Mouse (Mus musculus) lung, adult 2 months (tissue): ENCODE measurements at regions not wholly inside any gene's neighbourhood (a gene's known extent, or its start where the extent isn't known, plus 50 kb on each side); places are given as distances from the start of the nearest gene placed in this dataset.
A peak's percentile ranks its signal among the peaks of the same experiment; 100 is the strongest.

ENCODE experiments used
- DNase-seq: peaks from one replicate; pipeline ENCODE4 v3.0.0; 2022
- H3K4me1 ChIP-seq: fragments of 200-500 bp; 2 replicates; pipeline ENCODE4 v1.6.1; 2011; ENCODE audit warnings: low read length; ENCODE audit not compliant: control insufficient read depth, insufficient read depth
- H3K4me3 ChIP-seq: fragments of 200-500 bp; replicated peaks from 2 replicates; pipeline ENCODE3; 2011; ENCODE audit warnings: low read depth, mild to moderate bottlenecking, control low read depth, low read length; ENCODE audit errors: extremely low read depth
- CTCF ChIP-seq: fragments of 200-500 bp; IDR thresholded peaks from 2 replicates; pipeline ENCODE4 v1.5.1; 2011; ENCODE audit warnings: mild to moderate bottlenecking, low read length, control low read depth; ENCODE audit not compliant: insufficient read depth
- POLR2A ChIP-seq: fragments of 200-500 bp; IDR thresholded peaks from 2 replicates; pipeline ENCODE4 v1.6.1; 2011; ENCODE audit warnings: low read depth, mild to moderate bottlenecking, control low read depth, low read length, borderline replicate concordance; ENCODE audit errors: extremely low read depth
- WGBS: fragments of 180-500 bp; shearing (Covaris S2); methylation state at CpG from one replicate; pipeline ENCODE4 v1.1.7; 2018; 5-methylcytosine and 5-hydroxymethylcytosine counted together

DNA sequence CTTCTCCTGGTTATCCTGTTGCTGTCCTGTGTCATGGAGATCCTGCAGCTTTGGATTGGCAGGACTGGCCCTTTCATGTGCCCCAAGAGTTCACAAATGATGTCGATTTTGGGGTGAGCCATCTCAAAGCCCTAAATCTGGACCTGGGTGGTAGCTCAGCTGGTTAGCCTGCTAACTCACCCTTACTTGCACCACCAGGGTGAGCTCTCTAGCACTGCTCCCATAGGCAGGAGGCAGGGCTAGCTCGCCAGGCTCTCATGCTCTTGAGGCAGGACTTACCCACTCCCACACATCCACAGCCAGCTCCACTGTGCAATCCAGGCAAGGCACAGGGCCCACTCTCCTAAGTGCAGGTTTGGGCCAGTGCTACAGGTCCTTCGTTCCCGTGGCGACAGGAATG is 605.5 kb upstream of the Nrp1 start:
- TF ChIP-seq CTCF = peak; percentile 15; the same call in 1 of the 2 replicates
- no peak for TF ChIP-seq POLR2A
- WGBS = 84% methylated on average over 5 of the region's 5 CpGs
- no peak overlapping the region for H3K4me3 ChIP-seq
- DNase-seq = no peak
- H3K4me1 ChIP-seq = peaks cover 6% of the 10 kb centered on the region

DNA sequence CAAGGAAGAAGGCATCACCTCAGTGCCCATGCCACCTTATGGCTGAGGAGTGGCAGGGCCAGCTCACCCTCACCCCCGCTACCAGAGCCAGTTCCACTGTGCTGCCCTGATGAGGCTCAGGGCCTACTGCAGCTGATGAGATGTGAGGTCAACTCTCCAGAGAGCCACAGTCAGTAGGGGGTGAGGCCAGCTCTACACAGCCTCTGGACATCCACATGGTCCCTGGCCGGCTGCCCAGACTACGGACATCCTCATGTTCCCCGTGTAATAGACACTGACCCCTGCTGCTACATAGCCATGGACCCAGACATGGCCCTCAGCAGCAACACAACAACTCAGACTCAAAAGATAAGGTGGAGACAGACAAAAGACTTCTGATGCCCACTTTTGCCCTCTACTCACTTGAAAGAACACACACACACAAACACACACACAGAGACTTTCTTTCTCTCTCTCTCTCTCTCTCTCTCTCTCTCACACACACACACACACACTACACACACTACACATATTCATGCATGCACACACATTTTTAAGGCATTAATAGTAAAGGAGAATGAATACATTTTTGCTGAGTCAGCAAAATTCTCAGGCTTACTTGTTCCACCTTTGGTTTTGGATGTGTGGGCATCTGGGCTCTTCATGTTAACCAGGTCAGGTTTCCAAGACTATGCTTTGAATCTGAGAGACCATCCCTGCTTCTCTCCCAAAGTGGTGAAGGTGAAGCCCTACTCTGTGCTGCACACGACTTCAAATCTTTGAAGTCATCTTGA is 604.4 kb upstream of the Nrp1 start:
- TF ChIP-seq CTCF = no peak
- no peak for TF ChIP-seq POLR2A
- DNase-seq = no peak
- WGBS = 74% methylated on average over 5 of the region's 5 CpGs
- Histone ChIP-seq H3K4me3 (no peak overlapping the region), H3K4me1 (peaks cover 6% of the 10 kb centered on the region)

DNA sequence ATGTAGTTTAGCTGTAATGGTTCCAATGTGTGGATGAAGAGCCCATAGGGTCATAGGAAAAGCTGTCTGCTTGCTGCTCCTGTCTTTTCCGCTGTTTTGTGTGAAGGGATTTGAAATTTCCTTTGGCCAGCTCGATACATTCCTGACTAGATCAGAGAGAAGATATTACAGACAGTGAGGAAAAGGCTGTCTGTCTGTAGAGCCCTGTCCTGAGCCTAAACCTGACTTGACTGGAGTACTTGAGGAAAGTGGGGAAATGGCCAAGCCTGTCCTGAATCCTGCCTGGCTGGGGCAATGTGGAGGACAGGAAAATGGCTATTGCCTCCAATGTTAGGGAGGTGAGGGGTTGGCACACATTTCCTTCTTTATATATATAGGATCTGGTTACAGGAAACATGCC is 601.0 kb upstream of the Nrp1 start:
- TF ChIP-seq POLR2A (no peak), CTCF (no peak)
- DNase-seq = no peak
- WGBS = 52% methylated on average over 2 of the region's 2 CpGs
- Histone ChIP-seq H3K4me1 (peaks cover 6% of the 10 kb centered on the region), H3K4me3 (no peak overlapping the region)

DNA sequence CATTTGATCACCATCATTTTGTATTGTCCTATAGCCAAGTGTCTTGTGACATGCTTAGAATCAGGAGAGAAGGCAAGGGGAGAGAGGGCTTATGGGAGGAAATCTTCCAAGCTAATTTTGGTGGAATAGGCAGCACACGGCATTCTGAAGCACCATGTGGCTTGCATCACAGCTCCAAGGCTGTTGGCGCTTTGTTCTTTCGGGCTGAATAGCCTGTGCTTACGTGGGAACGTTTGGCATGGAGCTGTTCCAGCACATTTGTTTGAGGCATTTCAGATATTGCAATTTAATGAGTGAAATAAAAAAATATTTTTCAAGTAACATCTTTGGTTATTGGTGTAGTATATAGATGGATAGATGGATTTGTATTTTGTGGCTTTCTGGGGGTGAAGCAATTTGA is 598.5 kb upstream of the Nrp1 start:
- H3K4me1 ChIP-seq = peaks cover 6% of the 10 kb centered on the region
- TF ChIP-seq CTCF (no peak), POLR2A (no peak)
- no peak for DNase-seq
- no peak overlapping the region for H3K4me3 ChIP-seq
- WGBS = 84% methylated on average over 5 of the region's 5 CpGs

DNA sequence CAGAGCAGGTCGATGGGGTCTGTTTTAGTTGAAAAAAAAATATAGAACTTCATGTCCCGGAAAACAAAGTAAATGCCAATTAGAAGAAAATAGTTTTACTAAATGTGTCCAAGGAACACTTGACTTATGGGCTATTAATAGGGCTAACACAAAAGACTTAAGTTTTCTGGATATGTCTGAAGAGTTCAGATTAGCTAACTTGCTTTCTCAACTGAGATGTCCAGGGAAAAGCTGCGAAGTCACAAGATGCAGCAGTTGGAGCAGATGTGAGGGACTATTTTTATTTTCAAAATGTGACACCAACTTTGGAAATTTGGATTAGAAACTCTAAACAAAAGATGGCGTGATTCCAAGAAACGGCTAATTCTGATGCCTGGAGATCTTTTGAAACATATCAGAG is 593.2 kb upstream of the Nrp1 start:
- Histone ChIP-seq H3K4me1 (no peaks in the 10 kb centered on the region), H3K4me3 (no peak overlapping the region)
- 62% methylated on average over 5 of the region's 5 CpGs for WGBS
- TF ChIP-seq POLR2A = no peak
- no peak for TF ChIP-seq CTCF
- DNase-seq = no peak

DNA sequence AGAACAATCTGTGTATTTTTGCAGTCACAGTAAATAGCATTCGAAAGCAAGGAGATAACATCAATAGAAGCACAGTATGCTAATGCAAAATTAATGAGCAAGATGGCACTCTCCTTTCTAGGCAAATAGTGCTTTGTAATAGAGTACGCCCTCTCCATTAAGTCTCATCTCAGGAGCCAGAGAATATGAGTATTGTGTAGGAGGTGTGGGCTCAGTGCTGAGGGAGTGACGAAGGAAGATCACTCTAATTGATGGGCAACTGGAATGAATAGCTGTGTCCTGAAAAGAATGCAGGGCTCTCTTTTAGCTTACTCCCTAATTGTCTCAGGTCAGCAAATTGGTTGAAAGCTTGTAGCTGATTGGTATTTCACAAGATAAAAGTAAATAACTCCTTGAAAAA is 590.1 kb upstream of the Nrp1 start:
- 86% methylated on average over 3 of the region's 3 CpGs for WGBS
- no peak for DNase-seq
- no peaks in the 10 kb centered on the region for H3K4me1 ChIP-seq
- no peak overlapping the region for H3K4me3 ChIP-seq
- TF ChIP-seq POLR2A = no peak
- TF ChIP-seq CTCF = no peak

DNA sequence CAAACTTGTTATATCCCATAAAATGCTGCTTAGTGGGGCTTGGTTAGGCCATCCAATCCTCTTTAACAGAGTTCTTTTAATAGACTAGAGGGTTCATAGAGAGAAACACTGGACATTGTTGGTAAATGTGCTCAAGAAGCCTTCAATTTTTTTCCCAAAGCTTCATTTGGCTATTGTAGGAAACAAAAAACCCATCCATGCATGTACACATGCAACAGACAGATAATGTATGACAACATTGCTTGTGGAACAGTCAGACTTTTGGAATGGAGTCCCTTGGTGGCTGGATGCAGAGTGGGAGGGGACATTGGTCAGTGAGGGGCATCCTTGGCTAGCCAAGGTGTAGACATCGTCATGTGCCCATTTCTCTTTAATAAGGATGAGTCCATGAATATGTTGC is 588.8 kb upstream of the Nrp1 start:
- DNase-seq = no peak
- 95% methylated on average over 1 of the region's 1 CpGs for WGBS

DNA sequence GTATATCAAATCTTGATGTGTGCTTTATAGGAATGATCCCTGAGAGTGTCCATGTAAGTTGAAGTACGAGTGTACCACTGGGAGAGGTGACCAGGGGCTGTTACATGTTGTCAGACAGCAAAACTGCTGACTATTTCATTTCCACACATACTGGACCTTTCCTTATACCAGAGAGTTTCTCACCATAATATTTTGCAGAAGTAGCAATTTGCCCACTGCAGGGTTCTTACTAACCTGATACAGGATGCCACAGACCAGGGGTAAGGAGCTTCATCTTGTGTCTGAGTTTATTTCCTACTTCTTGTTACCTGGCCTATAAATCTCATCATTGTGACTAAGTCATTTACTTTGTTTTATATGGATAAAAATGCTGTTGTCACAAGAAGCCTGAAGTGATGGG is 586.6 kb upstream of the Nrp1 start:
- DNase-seq = no peak
- 90% methylated on average over 1 of the region's 1 CpGs for WGBS
- TF ChIP-seq POLR2A (no peak), CTCF (no peak)
- H3K4me3 ChIP-seq = no peak overlapping the region
- no peaks in the 10 kb centered on the region for H3K4me1 ChIP-seq

More for the DNA sequence above, 588.8 kb upstream of the Nrp1 start:
- H3K4me3 ChIP-seq = no peak overlapping the region
- TF ChIP-seq CTCF = no peak
- no peak for TF ChIP-seq POLR2A
- H3K4me1 ChIP-seq = no peaks in the 10 kb centered on the region

DNA sequence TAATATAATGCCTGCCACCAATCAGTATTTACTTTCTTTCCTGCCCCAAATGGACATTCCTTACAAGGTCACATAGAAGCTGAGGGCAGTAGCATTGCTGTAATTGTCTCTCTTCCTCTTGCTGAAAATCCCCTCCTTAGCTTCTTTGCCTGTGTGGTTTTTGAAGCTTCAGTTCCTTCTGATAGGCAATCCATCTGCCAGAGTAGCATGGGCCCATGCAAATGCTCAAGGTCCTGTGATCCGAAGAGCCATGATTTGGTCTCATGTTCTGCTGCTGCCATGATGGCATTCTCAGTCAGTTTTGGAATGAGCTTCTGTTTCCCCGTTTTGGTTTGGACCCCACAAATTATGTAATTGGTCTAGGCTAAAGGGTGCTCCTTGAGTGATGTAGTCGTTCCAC is 586.0 kb upstream of the Nrp1 start:
- no peak overlapping the region for H3K4me3 ChIP-seq
- no peak for DNase-seq
- no peaks in the 10 kb centered on the region for H3K4me1 ChIP-seq
- whole genome bisulfite sequencing = 85% methylated on average over 3 of the region's 3 CpGs
- TF ChIP-seq CTCF (no peak), POLR2A (no peak)

DNA sequence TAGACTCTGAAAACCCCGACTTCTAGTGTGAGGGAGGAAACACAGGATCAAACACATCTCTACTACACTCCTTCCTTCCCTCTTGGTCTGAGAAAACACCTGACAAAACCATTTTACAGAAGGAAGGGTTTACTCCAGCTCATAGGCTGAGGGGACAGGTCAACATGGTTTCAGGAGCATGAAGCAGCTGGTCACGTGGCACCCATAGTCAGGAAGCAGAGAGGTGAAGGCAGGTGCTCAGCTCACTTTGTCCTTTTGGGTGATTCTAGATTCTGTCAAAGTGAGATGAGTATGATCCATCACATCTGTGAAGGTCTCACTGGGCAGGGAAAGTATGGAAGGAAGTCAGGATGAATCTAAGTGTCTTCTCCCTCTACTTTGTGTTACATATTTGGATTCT is 585.5 kb upstream of the Nrp1 start:
- TF ChIP-seq CTCF (no peak), POLR2A (no peak)
- no peak for DNase-seq
- Histone ChIP-seq H3K4me1 (no peaks in the 10 kb centered on the region), H3K4me3 (no peak overlapping the region)
- 79% methylated on average over 2 of the region's 2 CpGs for WGBS
